Mouse (Mus musculus): ENCODE measurements around the gene Rnd2. TPM values are rescaled to one million over a fixed set of nuclear protein-coding genes. Genes with fewer than 3 reads are reported as not detected.
"Not testable (repeated sequence)": the region's sequence is repeated elsewhere in the genome, so short reads cannot be mapped to it uniquely, and the experiment has no call there.

Gene Rnd2
- polyA plus RNA-seq, 1 experiment, result 28.1 TPM

- 71% methylated on average over 4 of the region's 4 CpGs for WGBS
- H3K36me3 ChIP-seq (ENCODE audit: control insufficient read depth, insufficient read depth, low read length), result peaks cover 43% of the 10 kb centered on the region
- no peak overlapping the region for H3K27ac ChIP-seq (ENCODE audit: insufficient read depth, low read depth, low read length)
- no peak overlapping the region for H3K4me3 ChIP-seq (ENCODE audit: low read depth, low read length)
- no peaks in the 10 kb centered on the region for H3K4me1 ChIP-seq (ENCODE audit: control insufficient read depth, insufficient read depth, insufficient read length, low read length)
- H3K27me3 ChIP-seq (ENCODE audit: control insufficient read depth, insufficient read depth, low read length), result no peaks in the 10 kb centered on the region
- TF ChIP-seq CTCF (IDR thresholded peaks at IDR 0.05; ENCODE audit: extremely low read depth, insufficient read length, insufficient replicate concordance, low read depth, low read length) (no peak), POLR2A (IDR thresholded peaks at IDR 0.05; ENCODE audit: low read depth, low read length) (no peak)
These were observed 29.0 kb upstream of the Rnd2 start for GRCm38 (mm10) chr11:101435831-101436230.

GRCm38 (mm10) chr11:101436916-101437315 lies 27.9 kb upstream of the Rnd2 start:
- peaks cover 32% of the 10 kb centered on the region for H3K36me3 ChIP-seq (ENCODE audit: control insufficient read depth, insufficient read depth, low read length)
- 88% methylated on average over 4 of the region's 4 CpGs for WGBS

GRCm38 (mm10) chr11:101438006-101438405 lies 26.8 kb upstream of the Rnd2 start:
- H3K27ac ChIP-seq (ENCODE audit: insufficient read depth, low read depth, low read length); H3K27me3 ChIP-seq (ENCODE audit: control insufficient read depth, insufficient read depth, low read length); H3K4me3 ChIP-seq (ENCODE audit: low read depth, low read length); H3K4me1 ChIP-seq (ENCODE audit: control insufficient read depth, insufficient read depth, insufficient read length, low read length): not testable (repeated sequence)
- H3K36me3 ChIP-seq (ENCODE audit: control insufficient read depth, insufficient read depth, low read length), result peaks cover 24% of the 10 kb centered on the region
- WGBS, result 52% methylated on average over 3 of the region's 3 CpGs

More at GRCm38 (mm10) chr11:101436916-101437315, 27.9 kb upstream of the Rnd2 start:
- Histone ChIP-seq H3K27me3 (ENCODE audit: control insufficient read depth, insufficient read depth, low read length) (no peaks in the 10 kb centered on the region), H3K27ac (ENCODE audit: insufficient read depth, low read depth, low read length) (no peak overlapping the region), H3K4me3 (ENCODE audit: low read depth, low read length) (no peak overlapping the region), H3K4me1 (ENCODE audit: control insufficient read depth, insufficient read depth, insufficient read length, low read length) (no peaks in the 10 kb centered on the region)
- TF ChIP-seq POLR2A (IDR thresholded peaks at IDR 0.05; ENCODE audit: low read depth, low read length) (no peak), CTCF (IDR thresholded peaks at IDR 0.05; ENCODE audit: extremely low read depth, insufficient read length, insufficient replicate concordance, low read depth, low read length) (no peak)

GRCm38 (mm10) chr11:101441450-101442126 lies 23.2 kb upstream of the Rnd2 start:
- not testable (repeated sequence) for H3K4me1 ChIP-seq (ENCODE audit: control insufficient read depth, insufficient read depth, insufficient read length, low read length); H3K27me3 ChIP-seq (ENCODE audit: control insufficient read depth, insufficient read depth, low read length); H3K27ac ChIP-seq (ENCODE audit: insufficient read depth, low read depth, low read length)
- H3K4me3 ChIP-seq (ENCODE audit: low read depth, low read length), result peak overlapping the region; percentile 41
- 28% methylated on average over 15 of the region's 15 CpGs for WGBS
- H3K36me3 ChIP-seq (ENCODE audit: control insufficient read depth, insufficient read depth, low read length), result peaks cover 23% of the 10 kb centered on the region

- peaks cover 3% of the 10 kb centered on the region; the same call in 1 of the 2 replicates for H3K4me1 ChIP-seq (ENCODE audit: control insufficient read depth, insufficient read depth, insufficient read length, low read length)
- H3K27me3 ChIP-seq (ENCODE audit: control insufficient read depth, insufficient read depth, low read length), result no peaks in the 10 kb centered on the region
- WGBS, result under 1% methylated on average over 42 of the region's 42 CpGs
- H3K4me3 ChIP-seq (ENCODE audit: low read depth, low read length), result peak within 1 kb of the TSS; percentile 74
- TF ChIP-seq POLR2A (IDR thresholded peaks at IDR 0.05; ENCODE audit: low read depth, low read length) (peak; percentile 62; the same call in 1 of the 2 replicates), CTCF (IDR thresholded peaks at IDR 0.05; ENCODE audit: extremely low read depth, insufficient read length, insufficient replicate concordance, low read depth, low read length) (peak; percentile 74)
- H3K36me3 ChIP-seq (ENCODE audit: control insufficient read depth, insufficient read depth, low read length), result peaks cover 23% of the 10 kb centered on the region
- H3K27ac ChIP-seq (ENCODE audit: insufficient read depth, low read depth, low read length), result peak within 1 kb of the TSS; percentile 54; the same call in 1 of the 2 replicates
These were observed 22.6 kb upstream of the Rnd2 start, which contains the start of gene Rpl27 for GRCm38 (mm10) chr11:101442127-101442693. Rpl27 (plus strand) TSS chr11:101442298.

- peak overlapping the region; percentile 54; the same call in 1 of the 2 replicates for H3K27ac ChIP-seq (ENCODE audit: insufficient read depth, low read depth, low read length)
- H3K4me3 ChIP-seq (ENCODE audit: low read depth, low read length), result peak overlapping the region; percentile 74
- H3K36me3 ChIP-seq (ENCODE audit: control insufficient read depth, insufficient read depth, low read length), result peaks cover 23% of the 10 kb centered on the region
- no peak for TF ChIP-seq POLR2A (IDR thresholded peaks at IDR 0.05; ENCODE audit: low read depth, low read length)
- peaks cover 3% of the 10 kb centered on the region; the same call in 1 of the 2 replicates for H3K4me1 ChIP-seq (ENCODE audit: control insufficient read depth, insufficient read depth, insufficient read length, low read length)
- under 1% methylated on average over 14 of the region's 14 CpGs for WGBS
- no peaks in the 10 kb centered on the region for H3K27me3 ChIP-seq (ENCODE audit: control insufficient read depth, insufficient read depth, low read length)
These were observed 22.0 kb upstream of the Rnd2 start for GRCm38 (mm10) chr11:101442760-101443159.

GRCm38 (mm10) chr11:101446319-101446718 lies 18.5 kb upstream of the Rnd2 start:
- no peak for TF ChIP-seq POLR2A (IDR thresholded peaks at IDR 0.05; ENCODE audit: low read depth, low read length)
- no peak for TF ChIP-seq CTCF (IDR thresholded peaks at IDR 0.05; ENCODE audit: extremely low read depth, insufficient read length, insufficient replicate concordance, low read depth, low read length)
- no peak overlapping the region for H3K27ac ChIP-seq (ENCODE audit: insufficient read depth, low read depth, low read length)
- WGBS, result 80% methylated on average over 1 of the region's 1 CpGs
- H3K36me3 ChIP-seq (ENCODE audit: control insufficient read depth, insufficient read depth, low read length), result peaks cover 23% of the 10 kb centered on the region
- peaks cover 4% of the 10 kb centered on the region; the same call in 1 of the 2 replicates for H3K4me1 ChIP-seq (ENCODE audit: control insufficient read depth, insufficient read depth, insufficient read length, low read length)
- H3K27me3 ChIP-seq (ENCODE audit: control insufficient read depth, insufficient read depth, low read length), result no peaks in the 10 kb centered on the region
- no peak overlapping the region for H3K4me3 ChIP-seq (ENCODE audit: low read depth, low read length)

- not testable (repeated sequence) for H3K4me3 ChIP-seq (ENCODE audit: low read depth, low read length); H3K27me3 ChIP-seq (ENCODE audit: control insufficient read depth, insufficient read depth, low read length); H3K27ac ChIP-seq (ENCODE audit: insufficient read depth, low read depth, low read length); H3K4me1 ChIP-seq (ENCODE audit: control insufficient read depth, insufficient read depth, insufficient read length, low read length)
- peaks cover 23% of the 10 kb centered on the region for H3K36me3 ChIP-seq (ENCODE audit: control insufficient read depth, insufficient read depth, low read length)
- WGBS, result 87% methylated on average over 8 of the region's 8 CpGs
These were observed 17.9 kb upstream of the Rnd2 start for GRCm38 (mm10) chr11:101446860-101447259.

Measured in small intestine, adult 2 months (tissue).